Mouse (Mus musculus) midbrain, embryonic 12.5 days (tissue): ENCODE measurements around the gene Gtpbp1. TPM values are rescaled to one million over a fixed set of nuclear protein-coding genes. Genes with fewer than 3 reads are reported as not detected.

ENCODE experiments used
- ATAC-seq: fragments of 200-750 bp; cut with Nextera tagmentation; 2 replicates; pipeline ENCODE4 v1.8.0; 2017; ENCODE audit warnings: low read depth, moderate TSS enrichment, moderate library complexity; ENCODE audit not compliant: low FRiP score
- H3K27ac ChIP-seq: fragments of 300-500 bp; sonication (generic); replicated peaks from 2 replicates; pipeline ENCODE4 v1.5.1; 2016; ENCODE audit warnings: mild to moderate bottlenecking
- H3K27me3 ChIP-seq: fragments of 300-500 bp; sonication (generic); 2 replicates; pipeline ENCODE4 v1.6.1; 2016; ENCODE audit warnings: mild to moderate bottlenecking
- H3K36me3 ChIP-seq: fragments of 300-500 bp; sonication (generic); 2 replicates; pipeline ENCODE4 v1.6.1; 2016
- H3K4me1 ChIP-seq: fragments of 300-500 bp; sonication (generic); 2 replicates; pipeline ENCODE4 v1.6.1; 2016
- H3K4me2 ChIP-seq: fragments of 300-500 bp; sonication (generic); replicated peaks from 2 replicates; pipeline ENCODE4 v1.6.1; 2016; ENCODE audit warnings: mild to moderate bottlenecking, moderate library complexity
- H3K4me3 ChIP-seq: fragments of 300-500 bp; sonication (generic); 2 replicates; pipeline ENCODE4 v1.5.1; 2016; ENCODE audit warnings: mild to moderate bottlenecking
- H3K9ac ChIP-seq: fragments of 300-500 bp; sonication (generic); replicated peaks from 2 replicates; pipeline ENCODE4 v1.6.1; 2016; ENCODE audit warnings: mild to moderate bottlenecking, moderate library complexity
- H3K9me3 ChIP-seq: fragments of 300-500 bp; sonication (generic); 2 replicates; pipeline ENCODE4 v1.6.1; 2016; ENCODE audit warnings: mild to moderate bottlenecking
- WGBS: fragments of 180-500 bp; shearing (Covaris S2); methylation state at CpG from one replicate; pipeline ENCODE4 v1.1.7; 2016; 5-methylcytosine and 5-hydroxymethylcytosine counted together
- polyA plus RNA-seq: library from polyadenylated mRNA; unstranded; fragments of >200 nt; fragmentation: Nextera tagmentation; extraction: Ambion mirVana; gene quantifications from 2 replicates; pipeline ENCODE4 v1.2.1, GENCODE M21; 2016

Gene Gtpbp1
- polyA plus RNA-seq, 1 experiment from 2014 or later: 51.0 TPM

DNA sequence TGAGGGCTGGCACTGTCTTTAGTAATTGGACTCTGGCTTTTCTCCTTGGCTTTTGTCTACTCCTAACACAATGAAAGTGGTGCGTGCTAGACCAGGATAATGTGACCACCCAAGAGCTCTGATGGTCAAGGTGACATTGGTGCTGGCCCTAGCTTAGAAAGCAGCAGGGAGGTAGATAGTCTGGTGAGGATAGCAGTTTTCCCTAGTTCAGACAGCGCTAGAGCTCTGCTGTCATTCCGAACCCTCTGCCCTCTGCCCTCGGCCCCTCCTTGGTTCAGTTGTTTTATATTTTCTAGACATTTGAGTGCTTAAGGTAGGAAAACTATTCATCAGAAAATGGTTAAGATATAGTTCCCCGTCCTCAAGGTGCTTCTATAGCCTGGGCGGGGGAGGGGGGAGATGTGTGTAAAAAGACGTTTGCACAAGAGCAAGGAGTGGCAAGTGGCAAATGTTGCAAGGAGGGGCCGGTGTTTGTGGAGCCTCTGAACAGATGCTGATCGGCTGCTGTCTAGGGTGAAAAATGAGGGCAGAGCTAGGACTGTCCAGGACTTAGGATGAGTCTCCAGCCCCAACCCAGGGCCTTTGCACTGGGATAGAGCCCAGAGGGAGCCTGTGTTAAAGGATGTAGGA, 7.0 kb downstream of the Gtpbp1 start:
- Histone ChIP-seq H3K27me3 (no peaks in the 10 kb centered on the region), H3K4me2 (no peak overlapping the region), H3K36me3 (peaks cover 19% of the 10 kb centered on the region), H3K27ac (no peak overlapping the region; the same call in 1 of the 2 replicates), H3K4me3 (no peak overlapping the region), H3K9me3 (no peaks in the 10 kb centered on the region), H3K4me1 (peaks cover 18% of the 10 kb centered on the region), H3K9ac (no peak overlapping the region)
- no peak for ATAC-seq
- WGBS: 83% methylated on average over 9 of the region's 9 CpGs

DNA sequence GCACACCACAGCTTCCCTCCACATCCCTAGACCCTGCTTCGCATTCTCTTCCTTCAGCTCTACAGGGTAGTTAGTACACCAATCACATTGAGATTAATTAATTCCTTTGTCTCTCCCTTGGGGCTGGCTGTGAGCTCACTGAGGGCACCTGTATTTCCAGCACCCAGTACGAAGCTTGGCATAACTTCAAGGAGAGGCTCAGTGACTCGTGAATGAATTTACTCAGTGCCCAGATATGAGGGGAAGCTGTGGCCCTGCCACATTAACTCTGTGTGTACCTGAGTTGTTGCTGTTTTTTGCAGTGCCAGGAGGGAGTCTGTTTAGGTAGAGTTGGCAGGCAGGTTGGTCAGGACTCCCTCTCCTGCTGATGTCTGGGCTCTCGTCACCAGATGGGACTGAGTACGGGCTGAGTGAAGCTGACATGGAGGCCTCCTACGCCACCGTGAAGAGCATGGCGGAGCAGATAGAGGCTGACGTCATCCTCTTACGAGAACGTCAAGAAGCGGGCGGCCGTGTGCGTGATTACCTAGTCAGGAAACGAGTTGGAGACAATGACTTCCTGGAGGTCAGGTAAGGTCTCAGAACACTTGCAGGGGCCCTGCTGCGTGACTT, 16.1 kb downstream of the Gtpbp1 start:
- Histone ChIP-seq H3K27me3 (no peaks in the 10 kb centered on the region), H3K4me3 (no peak overlapping the region), H3K4me2 (no peak overlapping the region), H3K27ac (no peak overlapping the region), H3K4me1 (no peaks in the 10 kb centered on the region), H3K9me3 (no peaks in the 10 kb centered on the region), H3K36me3 (peaks cover 54% of the 10 kb centered on the region), H3K9ac (no peak overlapping the region)
- no peak for ATAC-seq
- 90% methylated on average over 17 of the region's 17 CpGs for WGBS

DNA sequence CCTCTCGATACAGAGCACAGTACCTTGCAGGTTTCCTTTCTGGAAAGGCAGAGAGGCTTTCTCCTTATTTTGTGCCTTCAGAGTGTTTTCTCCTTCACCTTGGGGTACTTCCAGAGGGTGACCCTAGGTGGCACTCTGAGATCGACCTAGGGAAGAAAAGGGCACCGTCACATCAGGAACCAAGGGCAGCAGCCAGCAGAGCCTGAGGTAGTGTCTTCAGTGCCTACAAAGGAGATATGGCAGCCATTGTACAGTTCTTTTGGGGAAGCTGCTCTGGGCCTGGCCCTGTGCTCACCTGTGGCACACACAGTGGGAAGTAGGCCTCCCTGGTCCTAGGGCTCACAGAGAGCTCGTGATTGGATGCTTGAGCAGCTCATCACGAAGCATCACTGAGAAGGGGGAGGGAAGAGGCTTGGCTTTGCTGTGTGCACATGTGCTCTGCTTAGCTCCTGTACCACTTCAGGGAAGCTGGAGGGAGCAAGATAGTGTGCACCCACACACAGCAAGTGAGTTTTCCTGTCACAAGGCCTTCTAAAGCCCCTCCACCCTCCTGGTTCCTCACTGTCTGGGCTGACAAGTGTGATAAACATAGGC, 17.7 kb downstream of the Gtpbp1 start:
- no peak overlapping the region for H3K4me2 ChIP-seq
- no peak for ATAC-seq
- H3K4me1 ChIP-seq: no peaks in the 10 kb centered on the region
- no peak overlapping the region for H3K4me3 ChIP-seq
- no peaks in the 10 kb centered on the region for H3K27me3 ChIP-seq
- peaks cover 70% of the 10 kb centered on the region for H3K36me3 ChIP-seq
- H3K9me3 ChIP-seq: no peaks in the 10 kb centered on the region
- H3K27ac ChIP-seq: no peak overlapping the region
- WGBS: 87% methylated on average over 5 of the region's 5 CpGs
- no peak overlapping the region for H3K9ac ChIP-seq

DNA sequence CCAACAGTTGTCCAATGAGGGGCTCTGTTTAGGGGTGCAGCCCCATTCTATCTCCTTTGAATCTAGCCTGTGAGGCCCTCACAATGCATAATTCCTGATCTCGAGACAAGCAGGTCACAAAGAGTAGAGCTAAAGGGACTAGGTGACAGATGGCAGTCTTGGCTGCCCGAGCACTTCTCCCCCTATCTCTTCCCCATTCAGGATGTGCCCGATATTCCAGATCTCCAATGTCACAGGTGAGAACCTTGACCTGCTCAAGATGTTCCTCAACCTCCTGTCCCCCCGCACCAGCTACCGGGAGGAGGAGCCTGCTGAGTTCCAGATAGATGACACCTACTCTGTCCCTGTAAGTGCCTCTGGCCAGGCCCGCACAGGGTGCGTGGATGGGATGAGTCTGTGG, 25.0 kb downstream of the Gtpbp1 start:
- 96% methylated on average over 7 of the region's 7 CpGs for WGBS
- Histone ChIP-seq H3K27me3 (no peaks in the 10 kb centered on the region), H3K4me1 (no peaks in the 10 kb centered on the region), H3K4me2 (no peak overlapping the region), H3K9me3 (no peaks in the 10 kb centered on the region), H3K36me3 (peaks cover 100% of the 10 kb centered on the region), H3K4me3 (no peak overlapping the region), H3K27ac (no peak overlapping the region), H3K9ac (no peak overlapping the region)
- ATAC-seq: no peak

DNA sequence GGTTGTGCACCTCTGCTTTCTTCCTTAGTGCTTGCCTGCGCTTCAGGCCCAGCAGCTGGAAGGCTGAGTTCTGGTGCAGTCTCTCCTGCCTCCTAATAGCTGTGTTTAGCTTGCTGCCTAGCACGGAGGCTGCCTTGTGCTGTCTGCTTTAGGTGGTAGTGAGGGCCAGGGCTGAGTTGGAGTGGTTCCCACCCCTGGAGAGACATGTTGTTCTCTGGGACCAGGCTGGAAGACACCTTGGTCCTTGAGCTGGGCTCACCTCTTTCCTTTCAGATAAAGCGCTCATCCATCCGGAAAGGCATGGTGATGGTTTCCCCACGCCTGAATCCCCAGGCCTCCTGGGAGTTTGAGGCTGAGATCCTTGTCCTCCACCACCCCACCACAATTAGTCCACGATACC, 26.1 kb downstream of the Gtpbp1 start:
- Histone ChIP-seq H3K9ac (no peak overlapping the region), H3K4me1 (no peaks in the 10 kb centered on the region), H3K4me3 (no peak overlapping the region), H3K27ac (no peak overlapping the region), H3K27me3 (no peaks in the 10 kb centered on the region), H3K9me3 (no peaks in the 10 kb centered on the region), H3K4me2 (no peak overlapping the region), H3K36me3 (peaks cover 95% of the 10 kb centered on the region)
- 87% methylated on average over 6 of the region's 6 CpGs for WGBS
- ATAC-seq: no peak

DNA sequence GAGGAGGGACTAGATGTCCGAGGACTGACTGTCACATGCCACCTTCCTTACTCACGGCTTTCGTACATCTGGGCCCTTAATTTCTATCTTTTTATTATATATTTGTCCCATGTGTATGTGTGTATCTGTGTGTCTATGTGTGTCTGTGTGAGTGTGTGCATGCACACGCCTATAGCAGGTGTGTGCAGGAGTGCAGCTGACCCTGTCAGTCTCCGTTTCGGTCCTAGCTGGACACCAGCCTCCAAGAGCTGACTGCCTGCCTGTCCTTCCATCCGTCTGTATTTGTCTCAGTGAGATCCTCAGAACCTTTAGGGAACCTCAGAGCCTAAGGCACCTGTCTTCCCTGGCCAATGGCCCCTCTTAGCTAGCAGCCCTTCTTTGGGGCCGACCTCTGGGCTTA, 29.6 kb downstream of the Gtpbp1 start:
- Histone ChIP-seq H3K27ac (no peak overlapping the region), H3K4me3 (no peak overlapping the region), H3K9me3 (no peaks in the 10 kb centered on the region), H3K4me2 (no peak overlapping the region), H3K4me1 (0 out of 2 replicates have a peak, but pooled peaks cover 3% of the 10 kb centered on the region), H3K27me3 (no peaks in the 10 kb centered on the region), H3K9ac (no peak overlapping the region), H3K36me3 (peaks cover 72% of the 10 kb centered on the region)
- WGBS: 89% methylated on average over 8 of the region's 8 CpGs
- ATAC-seq: no peak

DNA sequence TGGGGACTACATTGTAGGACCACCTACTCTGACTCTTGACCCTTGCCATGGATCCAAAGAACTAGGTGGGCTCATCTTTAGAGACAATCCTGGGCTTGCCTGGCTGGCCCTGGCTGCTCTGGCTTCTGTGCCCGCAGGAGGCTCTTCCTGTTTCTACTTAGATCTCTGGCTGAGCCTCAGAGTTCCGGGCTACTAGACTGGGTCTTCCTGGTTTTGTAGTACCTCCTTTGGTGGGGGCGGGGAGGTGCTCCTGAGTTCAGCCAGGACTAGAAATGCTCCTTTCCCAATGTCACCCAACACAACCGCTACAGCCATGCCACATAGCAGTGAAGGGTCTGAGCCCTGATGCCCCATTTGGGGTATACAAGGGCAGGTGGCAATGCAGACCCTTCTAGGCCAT, 30.2 kb downstream of the Gtpbp1 start:
- no peak for ATAC-seq
- no peaks in the 10 kb centered on the region for H3K27me3 ChIP-seq
- H3K4me1 ChIP-seq: 0 out of 2 replicates have a peak, but pooled peaks cover 3% of the 10 kb centered on the region
- WGBS: 80% methylated on average over 4 of the region's 4 CpGs
- H3K4me2 ChIP-seq: no peak overlapping the region
- no peak overlapping the region for H3K27ac ChIP-seq
- no peak overlapping the region for H3K4me3 ChIP-seq
- H3K9ac ChIP-seq: no peak overlapping the region
- peaks cover 72% of the 10 kb centered on the region for H3K36me3 ChIP-seq
- H3K9me3 ChIP-seq: no peaks in the 10 kb centered on the region

DNA sequence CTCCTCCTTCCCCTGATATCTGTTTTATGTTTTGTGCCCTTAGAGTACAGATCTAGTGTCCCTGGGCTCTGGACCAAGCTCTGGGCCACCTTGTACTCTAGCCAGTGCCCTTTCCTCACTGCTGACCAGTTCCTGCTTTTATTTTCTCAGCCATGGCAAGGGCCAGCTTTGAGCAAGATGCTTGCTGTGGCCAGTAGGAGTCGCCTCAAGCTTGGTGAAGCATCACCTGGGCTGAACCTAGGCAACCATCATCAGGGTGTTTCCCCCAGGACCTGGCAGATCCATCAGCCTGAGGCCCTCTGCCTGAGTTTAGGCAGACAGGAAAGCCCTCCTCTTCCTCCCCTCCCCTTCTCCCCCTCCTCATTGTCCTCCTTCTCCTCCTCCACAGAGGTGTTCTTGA, 32.8 kb downstream of the Gtpbp1 start:
- no peak overlapping the region for H3K9ac ChIP-seq
- ATAC-seq: no peak
- H3K4me3 ChIP-seq: no peak overlapping the region
- H3K36me3 ChIP-seq: peaks cover 72% of the 10 kb centered on the region
- peak overlapping the region; percentile 42; the same call in 1 of the 2 replicates for H3K27ac ChIP-seq
- H3K4me1 ChIP-seq: 0 out of 2 replicates have a peak, but pooled peaks cover 3% of the 10 kb centered on the region
- WGBS: 23% methylated on average over 1 of the region's 1 CpGs
- H3K9me3 ChIP-seq: no peaks in the 10 kb centered on the region
- H3K27me3 ChIP-seq: no peaks in the 10 kb centered on the region
- H3K4me2 ChIP-seq: no peak overlapping the region

DNA sequence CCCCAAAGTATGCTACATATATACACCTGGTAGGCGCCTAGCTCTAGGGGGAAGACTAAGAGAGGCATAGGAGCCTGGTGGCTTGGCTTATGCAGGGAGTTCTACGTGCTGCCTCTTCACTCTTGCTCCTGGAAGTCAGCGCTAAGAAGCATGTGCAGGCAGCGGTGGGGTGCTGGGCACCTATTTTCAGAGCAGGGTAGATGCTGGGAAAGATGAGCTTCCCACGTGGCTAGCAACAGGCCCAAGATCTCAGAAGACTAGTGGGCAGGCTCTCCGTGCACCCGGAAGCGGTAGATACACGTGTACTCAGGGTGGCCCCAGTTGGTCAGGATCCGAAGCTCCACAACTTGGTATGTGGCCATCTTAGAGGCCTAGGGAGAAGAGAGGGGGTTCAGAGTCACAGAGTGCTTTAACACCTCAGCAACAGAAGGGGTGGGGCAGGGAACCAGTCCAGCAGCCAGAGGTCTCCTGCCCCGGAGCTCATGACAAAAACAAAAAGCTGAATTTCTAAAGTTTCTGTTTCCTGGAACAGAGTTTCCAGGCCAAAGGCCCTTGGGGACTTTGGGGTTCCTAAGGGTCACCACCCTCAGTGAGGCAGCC, 34.6 kb downstream of the Gtpbp1 start:
- Histone ChIP-seq H3K4me2 (no peak overlapping the region), H3K27me3 (no peaks in the 10 kb centered on the region), H3K36me3 (peaks cover 71% of the 10 kb centered on the region), H3K27ac (no peak overlapping the region), H3K4me1 (0 out of 2 replicates have a peak, but pooled peaks cover 3% of the 10 kb centered on the region), H3K9me3 (no peaks in the 10 kb centered on the region), H3K4me3 (no peak overlapping the region), H3K9ac (no peak overlapping the region)
- WGBS: 96% methylated on average over 11 of the region's 11 CpGs
- no peak for ATAC-seq

DNA sequence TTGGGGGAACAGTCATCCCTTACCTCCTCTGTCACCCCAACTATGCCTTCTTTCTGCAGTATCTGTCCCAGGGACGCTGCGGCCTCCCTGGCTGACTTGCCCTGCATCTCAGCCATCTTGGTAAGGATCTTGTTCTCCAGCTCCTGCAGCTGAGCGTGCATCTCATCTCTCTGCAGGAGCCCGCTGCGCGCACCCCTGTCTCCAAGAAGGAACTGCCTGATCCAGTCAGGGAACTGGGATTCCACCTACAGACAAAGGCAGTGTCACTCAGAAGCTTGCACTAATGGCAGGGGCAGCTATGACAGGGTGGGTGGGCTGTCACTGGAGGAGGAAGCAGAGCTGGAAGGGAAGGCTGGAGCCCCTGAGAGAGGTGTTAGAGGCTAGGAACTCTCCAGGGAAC, 37.2 kb downstream of the Gtpbp1 start:
- 74% methylated on average over 6 of the region's 6 CpGs for WGBS
- Histone ChIP-seq H3K36me3 (peaks cover 80% of the 10 kb centered on the region), H3K4me2 (no peak overlapping the region)

DNA sequence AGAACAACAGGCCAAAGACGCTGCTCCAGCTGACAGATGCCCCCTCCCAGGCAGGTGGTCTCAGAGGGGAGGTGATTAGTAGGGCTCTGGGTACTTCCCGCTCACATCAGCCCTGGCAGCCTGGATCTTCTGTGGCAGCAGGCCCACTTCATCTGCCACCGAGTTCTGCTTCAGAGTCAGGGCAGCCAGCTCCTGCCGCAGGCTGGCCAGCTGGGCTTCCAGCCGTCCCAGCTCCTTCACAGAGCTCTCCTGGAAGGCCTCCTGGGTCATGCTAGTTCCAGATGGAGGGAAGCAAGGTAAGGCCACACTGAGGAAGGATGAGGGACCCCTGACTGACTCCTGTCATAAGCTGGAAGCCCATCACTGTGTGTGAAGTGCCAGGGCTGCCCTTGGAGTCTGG, 37.7 kb downstream of the Gtpbp1 start:
- Histone ChIP-seq H3K36me3 (peaks cover 84% of the 10 kb centered on the region), H3K27ac (no peak overlapping the region; the same call in 1 of the 2 replicates)

More for the DNA sequence above, 37.2 kb downstream of the Gtpbp1 start:
- H3K9ac ChIP-seq: no peak overlapping the region
- H3K9me3 ChIP-seq: no peaks in the 10 kb centered on the region
- no peak overlapping the region for H3K4me3 ChIP-seq
- no peak for ATAC-seq
- H3K27me3 ChIP-seq: no peaks in the 10 kb centered on the region
- H3K4me1 ChIP-seq: 0 out of 2 replicates have a peak, but pooled peaks cover 3% of the 10 kb centered on the region
- H3K27ac ChIP-seq: no peak overlapping the region; the same call in 1 of the 2 replicates

More for the DNA sequence above, 37.7 kb downstream of the Gtpbp1 start:
- H3K9ac ChIP-seq: no peak overlapping the region
- ATAC-seq: no peak
- H3K4me3 ChIP-seq: no peak overlapping the region
- 0 out of 2 replicates have a peak, but pooled peaks cover 3% of the 10 kb centered on the region for H3K4me1 ChIP-seq
- H3K4me2 ChIP-seq: no peak overlapping the region
- H3K9me3 ChIP-seq: no peaks in the 10 kb centered on the region
- no peaks in the 10 kb centered on the region for H3K27me3 ChIP-seq
- WGBS: 57% methylated on average over 5 of the region's 5 CpGs
